Mouse (Mus musculus) R1 (cell line): Measurements from ENCODE around the gene F2rl2.
A peak's percentile ranks its signal among the peaks of the same experiment; 100 is the strongest.

ENCODE experiments used
- DNase-seq: peaks from one replicate; pipeline ENCODE4 v3.0.0-alpha.2; 2018; ENCODE audit warnings: low read depth, low spot score

F2rl2 gene

GRCm38 (mm10) chr13:95697874-95698273, 1.2 kb downstream of the F2rl2 start:
- DNase-seq: no peak

GRCm38 (mm10) chr13:95703376-95703775, 6.7 kb downstream of the F2rl2 start:
- DNase-seq: peak; percentile 13

- DNase-seq: no peak
Measured at GRCm38 (mm10) chr13:95705589-95705988, 8.9 kb downstream of the F2rl2 start.

- no peak for DNase-seq
Measured at GRCm38 (mm10) chr13:95712054-95712453, 15.4 kb downstream of the F2rl2 start.

- DNase-seq: no peak
Measured at GRCm38 (mm10) chr13:95712570-95713268, 16.1 kb downstream of the F2rl2 start.

- DNase-seq: no peak
Measured at GRCm38 (mm10) chr13:95714271-95714975, 17.8 kb downstream of the F2rl2 start.

GRCm38 (mm10) chr13:95715356-95715755, 18.7 kb downstream of the F2rl2 start:
- DNase-seq: no peak

GRCm38 (mm10) chr13:95719320-95720232, 22.9 kb downstream of the F2rl2 start:
- peak; percentile 73 for DNase-seq

DNA sequence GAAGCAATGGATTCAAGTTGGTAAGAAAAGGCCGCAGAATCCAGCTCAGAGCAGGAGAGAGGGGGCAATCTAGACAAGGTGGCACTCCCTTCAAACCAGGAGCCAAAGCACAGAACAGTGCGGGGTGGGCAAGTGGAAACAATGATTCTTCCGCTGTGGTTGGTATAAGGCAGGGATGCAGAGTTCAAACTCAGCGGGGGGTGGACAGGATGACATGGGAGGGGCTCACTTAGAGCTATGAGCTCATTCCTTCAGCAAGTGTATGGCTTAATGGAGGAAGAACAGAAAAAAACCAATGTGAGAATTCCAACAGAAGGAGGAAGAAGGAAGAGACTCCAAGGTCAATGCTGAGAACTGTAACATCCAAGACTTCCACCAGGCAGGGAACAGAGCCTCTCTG, 33.8 kb downstream of the F2rl2 start:
- DNase-seq: peak; percentile 80

DNA sequence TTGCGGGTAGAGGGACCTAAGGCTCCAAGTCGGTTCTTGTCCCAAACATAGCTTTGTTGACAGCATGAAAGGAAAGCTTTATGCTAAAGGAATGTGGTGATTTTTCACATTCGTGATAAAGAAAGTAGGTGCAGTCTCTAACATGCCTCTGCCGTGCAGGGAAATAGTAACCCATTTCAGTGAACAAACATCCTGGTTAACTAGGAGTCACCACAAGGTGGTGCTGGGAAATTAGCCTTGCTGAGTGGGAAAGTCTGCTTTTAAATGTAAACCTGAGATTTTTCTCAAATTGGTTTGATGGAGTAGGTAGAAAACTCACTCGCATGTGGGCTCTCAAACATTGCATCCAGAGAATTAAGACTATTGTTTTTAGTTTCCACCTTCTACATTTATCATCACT, 43.0 kb downstream of the F2rl2 start:
- peak; percentile 39 for DNase-seq

- DNase-seq: no peak
Measured at GRCm38 (mm10) chr13:95741813-95742689, 45.4 kb downstream of the F2rl2 start.

GRCm38 (mm10) chr13:95742881-95743466, 46.3 kb downstream of the F2rl2 start:
- DNase-seq: no peak

- no peak for DNase-seq
Measured at GRCm38 (mm10) chr13:95745451-95745850, 48.8 kb downstream of the F2rl2 start.

DNA sequence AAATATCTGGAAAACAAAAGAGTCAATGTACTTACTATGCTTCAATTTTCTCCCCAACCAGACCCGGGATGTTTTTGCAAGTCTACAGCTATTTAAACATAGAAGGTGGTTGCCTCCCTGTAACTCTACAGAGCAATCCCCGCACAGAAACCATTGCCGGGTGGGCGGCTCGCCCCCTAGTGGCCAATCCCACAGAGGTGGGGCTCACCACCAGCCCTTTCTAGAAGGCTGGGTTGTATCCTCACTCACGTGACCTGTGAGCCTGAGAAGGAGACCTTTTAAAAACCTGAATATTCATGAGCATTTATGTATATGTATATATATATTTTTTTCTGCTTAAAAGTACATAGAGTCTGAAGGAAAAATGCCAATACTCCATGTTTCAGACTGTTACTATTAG, 49.9 kb downstream of the F2rl2 start:
- peak; percentile 64 for DNase-seq

DNA sequence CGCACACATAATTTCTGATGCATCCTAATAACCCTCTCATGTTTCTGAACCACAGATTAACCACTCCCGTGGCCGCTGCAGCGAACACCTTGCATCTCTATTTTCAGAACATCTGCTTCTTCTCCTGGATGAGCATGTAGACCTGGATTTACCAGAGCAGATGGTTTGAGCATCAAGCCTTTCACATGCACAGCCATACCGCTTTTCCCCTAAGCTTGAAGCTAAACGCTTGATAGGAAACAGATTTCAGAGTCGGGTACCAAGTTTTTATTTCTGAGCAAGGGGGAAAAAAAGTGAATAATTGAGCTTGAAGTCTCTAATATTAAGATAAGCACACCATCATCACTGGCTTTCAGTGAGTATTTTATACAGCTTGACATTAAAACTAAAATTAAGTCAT, 50.4 kb downstream of the F2rl2 start:
- DNase-seq: no peak

GRCm38 (mm10) chr13:95747541-95747940, 50.9 kb downstream of the F2rl2 start:
- DNase-seq: no peak
